Mouse (Mus musculus): ENCODE data around the gene Tmc2. TPM values are rescaled to one million over a fixed set of nuclear protein-coding genes. Genes with fewer than 3 reads are reported as not detected.

Gene Tmc2
- polyA plus RNA-seq, 1 experiment, result not detected

DNA sequence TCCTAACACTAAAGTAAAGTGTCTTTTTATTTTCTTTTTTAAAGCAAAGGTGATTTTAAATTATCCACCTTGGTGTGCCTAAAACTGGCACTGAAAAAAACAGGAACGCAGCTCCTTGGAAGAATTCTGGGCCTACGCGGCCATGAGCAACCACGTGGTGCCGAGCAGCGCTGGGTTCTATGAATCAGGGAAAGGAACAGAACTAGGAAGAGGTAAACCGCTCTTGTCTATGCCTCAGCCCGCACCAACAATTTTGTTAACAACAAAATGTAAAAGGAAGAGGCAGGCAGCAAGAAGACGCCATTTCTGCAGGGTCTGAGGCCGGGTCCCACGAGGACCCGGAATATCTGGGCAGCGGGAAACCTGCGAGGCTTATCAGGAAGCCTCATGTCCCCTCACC, 78.7 kb downstream of the Tmc2 start:
- H3K4me1 ChIP-seq (ENCODE audit: control insufficient read depth, insufficient read depth, insufficient read length, low read length), result peaks cover 2% of the 10 kb centered on the region; the same call in 1 of the 2 replicates
- peaks cover 21% of the 10 kb centered on the region for H3K36me3 ChIP-seq (ENCODE audit: control insufficient read depth, insufficient read depth, low read length)
- H3K27ac ChIP-seq (ENCODE audit: insufficient read depth, low read depth, low read length), result peak overlapping the region; percentile 48
- 2% methylated on average over 14 of the region's 14 CpGs for WGBS
- H3K27me3 ChIP-seq (ENCODE audit: control insufficient read depth, insufficient read depth, low read length), result no peaks in the 10 kb centered on the region
- TF ChIP-seq CTCF (IDR thresholded peaks at IDR 0.05; ENCODE audit: extremely low read depth, insufficient read length, insufficient replicate concordance, low read depth, low read length) (no peak), POLR2A (IDR thresholded peaks at IDR 0.05; ENCODE audit: low read depth, low read length) (no peak)
- H3K4me3 ChIP-seq (ENCODE audit: low read depth, low read length), result peak overlapping the region; percentile 82

- H3K36me3 ChIP-seq (ENCODE audit: control insufficient read depth, insufficient read depth, low read length), result peaks cover 23% of the 10 kb centered on the region
- H3K27me3 ChIP-seq (ENCODE audit: control insufficient read depth, insufficient read depth, low read length), result no peaks in the 10 kb centered on the region
- H3K4me1 ChIP-seq (ENCODE audit: control insufficient read depth, insufficient read depth, insufficient read length, low read length), result peaks cover 2% of the 10 kb centered on the region; the same call in 1 of the 2 replicates
- WGBS, result under 1% methylated on average over 68 of the region's 68 CpGs
- peak within 1 kb of the TSS; percentile 82 for H3K4me3 ChIP-seq (ENCODE audit: low read depth, low read length)
- peak within 1 kb of the TSS; percentile 48 for H3K27ac ChIP-seq (ENCODE audit: insufficient read depth, low read depth, low read length)
- TF ChIP-seq POLR2A (IDR thresholded peaks at IDR 0.05; ENCODE audit: low read depth, low read length), result peak; percentile 99
- TF ChIP-seq CTCF (IDR thresholded peaks at IDR 0.05; ENCODE audit: extremely low read depth, insufficient read length, insufficient replicate concordance, low read depth, low read length), result no peak
These were observed 79.3 kb downstream of the Tmc2 start, which contains the start of gene Nop56 for GRCm38 (mm10) chr2:130274149-130274861. Nop56 (plus strand) TSS chr2:130274430.

DNA sequence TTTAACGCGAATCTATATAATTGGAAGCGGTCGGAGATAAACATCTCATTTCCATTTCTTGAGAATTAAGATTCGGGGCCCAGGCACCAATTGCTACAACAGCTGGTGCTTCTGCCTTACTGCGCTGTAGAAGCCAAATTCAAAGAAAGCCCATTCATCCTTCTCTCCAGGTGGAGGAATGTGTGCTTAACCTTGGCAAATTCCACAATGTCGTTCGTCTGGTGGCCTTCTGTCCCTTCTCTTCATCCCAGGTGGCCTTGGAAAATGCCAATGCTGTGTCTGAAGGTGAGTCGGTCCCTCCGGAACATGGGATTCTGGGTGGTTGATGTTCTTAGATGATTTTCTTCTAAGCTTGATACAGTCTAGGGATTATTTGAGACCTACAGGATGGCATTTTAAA, 79.9 kb downstream of the Tmc2 start:
- WGBS, result 2% methylated on average over 10 of the region's 10 CpGs
- no peaks in the 10 kb centered on the region for H3K27me3 ChIP-seq (ENCODE audit: control insufficient read depth, insufficient read depth, low read length)
- peaks cover 2% of the 10 kb centered on the region; the same call in 1 of the 2 replicates for H3K4me1 ChIP-seq (ENCODE audit: control insufficient read depth, insufficient read depth, insufficient read length, low read length)
- H3K27ac ChIP-seq (ENCODE audit: insufficient read depth, low read depth, low read length), result no peak overlapping the region
- peaks cover 28% of the 10 kb centered on the region for H3K36me3 ChIP-seq (ENCODE audit: control insufficient read depth, insufficient read depth, low read length)
- H3K4me3 ChIP-seq (ENCODE audit: low read depth, low read length), result peak overlapping the region; percentile 81
- no peak for TF ChIP-seq POLR2A (IDR thresholded peaks at IDR 0.05; ENCODE audit: low read depth, low read length)
- TF ChIP-seq CTCF (IDR thresholded peaks at IDR 0.05; ENCODE audit: extremely low read depth, insufficient read length, insufficient replicate concordance, low read depth, low read length), result no peak

DNA sequence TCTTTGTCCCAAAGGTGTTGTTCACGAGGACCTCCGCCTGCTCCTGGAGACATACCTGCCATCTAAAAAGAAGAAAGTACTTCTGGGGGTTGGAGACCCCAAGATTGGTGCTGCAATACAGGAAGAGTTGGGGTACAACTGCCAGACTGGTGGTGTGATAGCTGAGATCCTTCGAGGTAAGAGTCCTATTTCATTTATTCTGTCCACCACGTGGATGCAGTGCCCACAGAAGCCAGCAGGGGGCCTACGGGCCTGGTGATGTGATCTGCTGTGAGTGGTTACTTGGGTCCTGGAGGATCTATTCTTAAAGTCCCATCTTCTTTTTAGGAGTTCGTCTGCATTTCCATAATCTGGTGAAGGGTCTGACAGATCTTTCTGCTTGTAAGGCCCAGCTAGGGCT, 80.7 kb downstream of the Tmc2 start:
- 32% methylated on average over 6 of the region's 6 CpGs for WGBS
- H3K36me3 ChIP-seq (ENCODE audit: control insufficient read depth, insufficient read depth, low read length), result peaks cover 36% of the 10 kb centered on the region

GRCm38 (mm10) chr2:130279600-130280091, 84.7 kb downstream of the Tmc2 start:
- Histone ChIP-seq H3K27me3 (ENCODE audit: control insufficient read depth, insufficient read depth, low read length) (no peaks in the 10 kb centered on the region), H3K36me3 (ENCODE audit: control insufficient read depth, insufficient read depth, low read length) (peaks cover 51% of the 10 kb centered on the region), H3K4me1 (ENCODE audit: control insufficient read depth, insufficient read depth, insufficient read length, low read length) (peaks cover 6% of the 10 kb centered on the region; the same call in 1 of the 2 replicates), H3K4me3 (ENCODE audit: low read depth, low read length) (no peak overlapping the region), H3K27ac (ENCODE audit: insufficient read depth, low read depth, low read length) (no peak overlapping the region)
- TF ChIP-seq POLR2A (IDR thresholded peaks at IDR 0.05; ENCODE audit: low read depth, low read length), result no peak
- no peak for TF ChIP-seq CTCF (IDR thresholded peaks at IDR 0.05; ENCODE audit: extremely low read depth, insufficient read length, insufficient replicate concordance, low read depth, low read length)
- 40% methylated on average over 8 of the region's 8 CpGs for WGBS

More for the DNA sequence above, 80.7 kb downstream of the Tmc2 start:
- Histone ChIP-seq H3K27ac (ENCODE audit: insufficient read depth, low read depth, low read length) (no peak overlapping the region), H3K4me3 (ENCODE audit: low read depth, low read length) (no peak overlapping the region; the same call in 1 of the 2 replicates), H3K27me3 (ENCODE audit: control insufficient read depth, insufficient read depth, low read length) (no peaks in the 10 kb centered on the region), H3K4me1 (ENCODE audit: control insufficient read depth, insufficient read depth, insufficient read length, low read length) (peaks cover 2% of the 10 kb centered on the region; the same call in 1 of the 2 replicates)
- TF ChIP-seq POLR2A (IDR thresholded peaks at IDR 0.05; ENCODE audit: low read depth, low read length) (no peak), CTCF (IDR thresholded peaks at IDR 0.05; ENCODE audit: extremely low read depth, insufficient read length, insufficient replicate concordance, low read depth, low read length) (peak; percentile 78; the same call in 1 of the 2 replicates)

DNA sequence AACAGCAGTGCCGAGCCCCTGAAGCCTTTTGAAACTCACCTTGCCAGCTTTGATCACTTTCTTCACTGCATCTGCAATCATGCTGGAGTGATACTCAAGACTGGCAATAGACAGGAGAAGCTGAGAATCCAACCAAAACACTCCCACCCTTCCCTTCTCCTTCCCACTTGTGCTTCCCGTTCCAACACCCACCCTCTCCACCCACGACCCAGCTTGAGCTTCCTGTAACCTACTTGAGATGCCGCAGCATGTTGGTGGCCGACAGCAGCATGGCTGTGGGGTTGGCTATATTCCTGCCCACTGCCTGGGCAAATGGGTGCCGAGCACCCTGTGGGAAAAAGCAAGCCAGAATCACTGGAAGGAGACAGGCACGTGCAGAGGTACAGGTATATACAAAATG, 85.2 kb downstream of the Tmc2 start:
- H3K27me3 ChIP-seq (ENCODE audit: control insufficient read depth, insufficient read depth, low read length), result no peaks in the 10 kb centered on the region

DNA sequence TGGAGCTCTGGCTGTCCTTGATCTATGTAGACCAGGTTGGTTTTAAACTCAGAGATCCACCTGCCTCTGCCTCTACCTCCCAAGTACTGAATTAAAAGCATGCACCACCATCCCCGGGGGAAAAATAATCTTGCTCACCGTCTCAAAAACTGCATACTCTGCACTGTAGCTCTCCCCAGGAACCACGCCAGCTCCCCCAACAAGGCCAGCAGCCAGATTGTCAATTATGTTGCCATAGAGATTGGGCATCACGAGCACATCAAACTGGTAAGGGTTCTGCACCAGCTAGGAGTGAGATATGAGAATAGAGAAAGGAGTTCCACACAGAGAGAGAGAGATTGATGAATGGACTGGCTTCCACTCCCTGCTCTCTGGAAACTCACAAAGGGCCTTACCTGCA, 85.8 kb downstream of the Tmc2 start:
- TF ChIP-seq POLR2A (IDR thresholded peaks at IDR 0.05; ENCODE audit: low read depth, low read length) (no peak), CTCF (IDR thresholded peaks at IDR 0.05; ENCODE audit: extremely low read depth, insufficient read length, insufficient replicate concordance, low read depth, low read length) (no peak)
- Histone ChIP-seq H3K27ac (ENCODE audit: insufficient read depth, low read depth, low read length) (no peak overlapping the region), H3K36me3 (ENCODE audit: control insufficient read depth, insufficient read depth, low read length) (peaks cover 49% of the 10 kb centered on the region), H3K4me1 (ENCODE audit: control insufficient read depth, insufficient read depth, insufficient read length, low read length) (peaks cover 4% of the 10 kb centered on the region; the same call in 1 of the 2 replicates), H3K27me3 (ENCODE audit: control insufficient read depth, insufficient read depth, low read length) (no peaks in the 10 kb centered on the region), H3K4me3 (ENCODE audit: low read depth, low read length) (no peak overlapping the region)
- WGBS, result 59% methylated on average over 4 of the region's 4 CpGs

More for the DNA sequence above, 85.2 kb downstream of the Tmc2 start:
- WGBS, result 51% methylated on average over 7 of the region's 7 CpGs
- Histone ChIP-seq H3K27ac (ENCODE audit: insufficient read depth, low read depth, low read length) (no peak overlapping the region), H3K4me1 (ENCODE audit: control insufficient read depth, insufficient read depth, insufficient read length, low read length) (peaks cover 4% of the 10 kb centered on the region; the same call in 1 of the 2 replicates), H3K36me3 (ENCODE audit: control insufficient read depth, insufficient read depth, low read length) (peaks cover 51% of the 10 kb centered on the region), H3K4me3 (ENCODE audit: low read depth, low read length) (no peak overlapping the region)
- TF ChIP-seq CTCF (IDR thresholded peaks at IDR 0.05; ENCODE audit: extremely low read depth, insufficient read length, insufficient replicate concordance, low read depth, low read length) (no peak), POLR2A (IDR thresholded peaks at IDR 0.05; ENCODE audit: low read depth, low read length) (no peak)

Data from small intestine, adult 2 months (tissue).